8 mouse cellular contexts compared by ENCODE assay signal in genomic region chr19:59074841-59075471, GRCm38 (mm10). TPM values are rescaled to one million over a fixed set of nuclear protein-coding genes. Genes with fewer than 3 reads are reported as not detected.
DNase-seq lines count a peak whose midpoint lies in the region; ATAC-seq lines count a peak whose summit lies in the region.

No protein-coding gene starts in this region.

- peaks cover 4% of the 10 kb centered on the region; the same call in 1 of the 2 replicates for H3K4me1 ChIP-seq in embryonic facial prominence, embryonic 12.5 days
- peaks cover 11% of the 10 kb centered on the region for H3K4me1 ChIP-seq in limb, embryonic 15.5 days
- H3K4me1 ChIP-seq in midbrain, embryonic 16.5 days (ENCODE audit: control insufficient read depth, insufficient read depth, low read length), result peaks cover 12% of the 10 kb centered on the region

- peaks cover 56% of the 10 kb centered on the region for H3K27me3 ChIP-seq in embryonic facial prominence, embryonic 12.5 days
- H3K27me3 ChIP-seq in limb, embryonic 15.5 days, result peaks cover 39% of the 10 kb centered on the region
- H3K27me3 ChIP-seq in midbrain, embryonic 16.5 days (ENCODE audit: control insufficient read depth, insufficient read depth, low read depth, low read length), result no peaks in the 10 kb centered on the region

- H3K27ac ChIP-seq in embryonic facial prominence, embryonic 12.5 days, result no peak overlapping the region
- H3K27ac ChIP-seq in limb, embryonic 15.5 days, result no peak overlapping the region
- peak overlapping the region; percentile 76 for H3K27ac ChIP-seq in midbrain, embryonic 16.5 days (ENCODE audit: low read length)

- H3K9ac ChIP-seq in embryonic facial prominence, embryonic 12.5 days, result peak overlapping the region; percentile 55
- peak overlapping the region; percentile 21; the same call in 1 of the 2 replicates for H3K9ac ChIP-seq in limb, embryonic 15.5 days
- H3K9ac ChIP-seq in midbrain, embryonic 16.5 days (ENCODE audit: low read depth, low read length), result peak overlapping the region; percentile 91

- peak; percentile 32 to 39 for DNase-seq in cerebellum, postnatal 14 days
- no peak for DNase-seq in cerebellum, postnatal 10 days
- peak; percentile 81 for DNase-seq in A20 (ENCODE audit: low read depth, low spot score)
- no peak for DNase-seq in B cell, adult 2 months

- 3% methylated on average over 46 of the region's 46 CpGs for WGBS in embryonic facial prominence, embryonic 12.5 days
- WGBS in limb, embryonic 15.5 days, result 4% methylated on average over 46 of the region's 46 CpGs
- 3% methylated on average over 46 of the region's 46 CpGs for whole genome bisulfite sequencing in midbrain, embryonic 16.5 days

- no peak for ATAC-seq in embryonic facial prominence, embryonic 12.5 days (ENCODE audit: insufficient number of reproducible peaks, insufficient read depth, low FRiP score, low TSS enrichment)
- peak; percentile 29 to 60; a peak in 3 of 4 replicates for ATAC-seq in hematopoietic stem cell, adult 5-6 weeks (replicated peaks in 1 of 2; ENCODE audit: insufficient read depth in 1 of 2, low FRiP score in 2 of 2, low TSS enrichment in 1 of 2, low read depth in 1 of 2, poor library complexity in 2 of 2, severe bottlenecking in 2 of 2)
- no peak for ATAC-seq in limb, embryonic 15.5 days (ENCODE audit: insufficient number of reproducible peaks, low FRiP score, low TSS enrichment, low read depth)
- ATAC-seq in midbrain, embryonic 16.5 days, result peak; percentile 69

- peak overlapping the region; percentile 92 for H3K4me2 ChIP-seq in embryonic facial prominence, embryonic 12.5 days (replicated peaks)
- H3K4me2 ChIP-seq in limb, embryonic 15.5 days, result peak overlapping the region; percentile 96
- peak overlapping the region; percentile 66 for H3K4me2 ChIP-seq in midbrain, embryonic 16.5 days (ENCODE audit: low read length)

- no peaks in the 10 kb centered on the region for H3K36me3 ChIP-seq in embryonic facial prominence, embryonic 12.5 days
- no peaks in the 10 kb centered on the region for H3K36me3 ChIP-seq in limb, embryonic 15.5 days
- no peaks in the 10 kb centered on the region for H3K36me3 ChIP-seq in midbrain, embryonic 16.5 days (ENCODE audit: control insufficient read depth, insufficient read depth, low read length)

- no peaks in the 10 kb centered on the region for H3K9me3 ChIP-seq in embryonic facial prominence, embryonic 12.5 days
- H3K9me3 ChIP-seq in limb, embryonic 15.5 days, result no peaks in the 10 kb centered on the region
- H3K9me3 ChIP-seq in midbrain, embryonic 16.5 days (replicated peaks; ENCODE audit: control insufficient read depth, low read length, poor library complexity, severe bottlenecking), result no peaks in the 10 kb centered on the region

- H3K4me3 ChIP-seq in embryonic facial prominence, embryonic 12.5 days, result peak overlapping the region; percentile 66
- peak overlapping the region; percentile 54 for H3K4me3 ChIP-seq in limb, embryonic 15.5 days
- peak overlapping the region; percentile 79 for H3K4me3 ChIP-seq in midbrain, embryonic 16.5 days (ENCODE audit: low read depth, low read length)

RNA-seq across cellular contexts. Expression of gene Shtn1, which starts 0.9 kb away (rescaled TPM):
- polyA plus RNA-seq in embryonic facial prominence, embryonic 12.5 days (2016; fragmentation: Nextera tagmentation; extraction: Ambion mirVana), result 4.6 and 4.7 TPM in 2 replicates
- total RNA-seq in hematopoietic stem cell, adult 5-6 weeks (2017), result 3.1 and 4.1 TPM in 2 replicates
- polyA plus RNA-seq in limb, embryonic 15.5 days (2015; fragmentation: Nextera tagmentation; extraction: Ambion mirVana), result 4.2 and 4.7 TPM in 2 replicates
- polyA plus RNA-seq in midbrain, embryonic 16.5 days (2015; fragmentation: Nextera tagmentation; extraction: Ambion mirVana), result 56.5 and 63.4 TPM in 2 replicates

Comparison
In these comparisons a context has a peak if more than half of its experiments do, and no peak if none do; other contexts are left out.
1. DNase-seq: peak in cerebellum, postnatal 14 days (2 of 2) and A20 (single experiment); none in cerebellum, postnatal 10 days (0 of 2) and B cell, adult 2 months (0 of 2).
2. ATAC-seq: peak in hematopoietic stem cell, adult 5-6 weeks (2 of 2) and midbrain, embryonic 16.5 days (single experiment); none in embryonic facial prominence, embryonic 12.5 days (single experiment) and limb, embryonic 15.5 days (single experiment).
3. H3K9ac ChIP-seq: peak in every context shown above with its lines; median percentile 91 in midbrain, embryonic 16.5 days; 55 in embryonic facial prominence, embryonic 12.5 days; 21 in limb, embryonic 15.5 days.
4. RNA of gene Shtn1, which starts 0.9 kb away (polyA plus RNA-seq): 56.5 to 63.4 TPM in midbrain, embryonic 16.5 days; 4.6 to 4.7 TPM in embryonic facial prominence, embryonic 12.5 days and 4.2 to 4.7 TPM in limb, embryonic 15.5 days; every median in the first group is over 10 times any median in the second.
5. Peak in every context shown above with its lines, with median percentiles within 50 percentile points of each other: H3K4me2 ChIP-seq and H3K4me3 ChIP-seq.